Mouse (Mus musculus) forebrain, embryonic 14.5 days (tissue): ENCODE data around the gene Il11ra1. TPM values are rescaled to one million over a fixed set of nuclear protein-coding genes. Genes with fewer than 3 reads are reported as not detected.
A peak's percentile ranks its signal among the peaks of the same experiment; 100 is the strongest.
"Not testable (repeated sequence)": the region's sequence is repeated elsewhere in the genome, so short reads cannot be mapped to it uniquely, and the experiment has no call there.

Source experiments
- ATAC-seq: fragments of 200-750 bp; cut with Nextera tagmentation; 2 replicates; pipeline ENCODE4 v1.8.0; 2017; ENCODE audit warnings: mild to moderate bottlenecking, moderate library complexity
- DNase-seq: peaks from one replicate; pipeline ENCODE4 v3.0.0-alpha.2; 2015; ENCODE audit warnings: low spot score
- H3K27ac ChIP-seq: fragments of 300-500 bp; sonication (generic); 2 replicates; pipeline ENCODE4 v1.5.1; 2014; ENCODE audit warnings: low read depth, mild to moderate bottlenecking, control low read depth, low read length, moderate library complexity
- H3K27me3 ChIP-seq: fragments of 300-500 bp; sonication (generic); replicated peaks from 2 replicates; pipeline ENCODE4 v1.6.1; 2014; ENCODE audit warnings: low read length, control low read depth, mixed read lengths; ENCODE audit not compliant: control insufficient read depth, insufficient read depth
- H3K36me3 ChIP-seq: fragments of 300-500 bp; sonication (generic); 2 replicates; pipeline ENCODE4 v1.6.1; 2014; ENCODE audit warnings: low read length, control low read depth; ENCODE audit not compliant: control insufficient read depth, insufficient read depth
- H3K4me1 ChIP-seq: fragments of 300-500 bp; sonication (generic); 2 replicates; pipeline ENCODE4 v1.6.1; 2014; ENCODE audit warnings: antibody characterized with exemption, low read length, control low read depth; ENCODE audit not compliant: control insufficient read depth, insufficient read depth
- H3K4me2 ChIP-seq: fragments of 300-500 bp; sonication (generic); 2 replicates; pipeline ENCODE4 v1.6.1; 2014; ENCODE audit warnings: mild to moderate bottlenecking, control low read depth, low read length
- H3K4me3 ChIP-seq: fragments of 300-500 bp; sonication (generic); 2 replicates; pipeline ENCODE4 v1.5.1; 2014; ENCODE audit warnings: low read depth, low read length, control low read depth
- H3K9ac ChIP-seq: fragments of 300-500 bp; sonication (generic); 2 replicates; pipeline ENCODE4 v1.6.1; 2014; ENCODE audit warnings: mild to moderate bottlenecking, low read length, control low read depth, moderate library complexity
- H3K9me3 ChIP-seq: fragments of 300-500 bp; sonication (generic); replicated peaks from 2 replicates; pipeline ENCODE4 v1.6.1; 2016; ENCODE audit warnings: low read length, control low read depth, mixed read lengths; ENCODE audit not compliant: control insufficient read depth
- WGBS: fragments of 180-500 bp; shearing (Covaris S2); extraction: QIAGEN DNeasy Blood & Tissue Kit; methylation state at CpG from one replicate; pipeline ENCODE4 v1.1.7; 2014; 5-methylcytosine and 5-hydroxymethylcytosine counted together
- polyA plus RNA-seq: library from polyadenylated mRNA; unstranded; fragments of >200 nt; fragmentation: Nextera tagmentation; extraction: Ambion mirVana; gene quantifications from 2 replicates; pipeline ENCODE4 v1.2.1, GENCODE M21; 2014

Il11ra1 gene
- polyA plus RNA-seq, 1 experiment from 2014 or later, result 24.3 TPM

GRCm38 (mm10) chr4:41759206-41759605, 59.4 kb downstream of the Il11ra1 start:
- Histone ChIP-seq H3K4me2 (no peak overlapping the region), H3K9me3 (no peaks in the 10 kb centered on the region), H3K9ac (no peak overlapping the region), H3K4me1 (peaks cover 22% of the 10 kb centered on the region), H3K27ac (no peak overlapping the region), H3K27me3 (no peaks in the 10 kb centered on the region), H3K4me3 (no peak overlapping the region), H3K36me3 (no peaks in the 10 kb centered on the region)
- WGBS, result 84% methylated on average over 9 of the region's 9 CpGs
- no peak for DNase-seq
- ATAC-seq, result no peak

DNA sequence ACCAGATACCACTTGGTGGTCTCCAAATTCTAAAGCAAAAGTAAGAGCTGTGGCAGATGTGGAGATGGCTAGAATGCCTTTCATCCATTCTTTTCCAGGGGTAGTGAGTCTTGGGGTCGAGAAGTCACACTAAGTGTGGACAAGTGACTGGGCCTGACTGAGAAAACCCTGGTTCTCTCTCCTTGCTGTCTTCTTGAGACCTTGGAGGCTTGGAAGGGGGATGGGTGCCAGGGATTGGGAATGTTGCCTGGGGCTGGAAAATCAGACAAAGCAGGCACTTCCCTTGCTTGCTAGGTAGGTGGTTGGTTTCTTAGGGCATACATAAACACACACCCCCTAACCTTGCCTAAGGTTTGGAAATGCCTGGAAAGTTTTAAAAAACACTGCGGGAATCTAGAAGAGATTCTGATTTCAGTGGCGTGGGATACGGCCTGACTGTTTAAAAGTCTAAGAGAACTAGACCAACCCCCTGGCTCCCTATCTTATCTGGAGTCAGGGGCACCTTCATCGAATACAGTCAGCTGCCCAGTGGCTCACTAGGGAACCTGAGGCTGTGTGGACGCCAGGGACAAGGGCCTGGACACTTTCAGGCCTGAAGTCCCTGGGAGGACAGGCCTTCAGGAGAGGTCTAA, 60.0 kb downstream of the Il11ra1 start:
- Histone ChIP-seq H3K4me3 (peak overlapping the region; percentile 30), H3K4me2 (peak overlapping the region; percentile 47), H3K36me3 (no peaks in the 10 kb centered on the region), H3K9ac (peak overlapping the region; percentile 61), H3K27me3 (no peaks in the 10 kb centered on the region), H3K4me1 (peaks cover 21% of the 10 kb centered on the region), H3K27ac (no peak overlapping the region), H3K9me3 (no peaks in the 10 kb centered on the region)
- 45% methylated on average over 6 of the region's 6 CpGs for WGBS
- DNase-seq, result no peak
- no peak for ATAC-seq

- no peak overlapping the region for H3K27ac ChIP-seq
- WGBS, result under 1% methylated on average over 14 of the region's 15 CpGs
- peaks cover 18% of the 10 kb centered on the region for H3K4me1 ChIP-seq
- no peaks in the 10 kb centered on the region for H3K9me3 ChIP-seq
- ATAC-seq (peak; percentile 73), DNase-seq (peak; percentile 82)
- peak overlapping the region; percentile 61 for H3K9ac ChIP-seq
- no peaks in the 10 kb centered on the region for H3K27me3 ChIP-seq
- H3K36me3 ChIP-seq, result no peaks in the 10 kb centered on the region
- H3K4me3 ChIP-seq, result peak overlapping the region; percentile 30
- peak overlapping the region; percentile 47 for H3K4me2 ChIP-seq
These were observed 60.5 kb downstream of the Il11ra1 start for GRCm38 (mm10) chr4:41760288-41760721.

- Histone ChIP-seq H3K27ac (peak overlapping the region; percentile 9; the same call in 1 of the 2 replicates), H3K27me3 (no peaks in the 10 kb centered on the region), H3K36me3 (no peaks in the 10 kb centered on the region), H3K9ac (peak overlapping the region; percentile 61; the same call in 1 of the 2 replicates), H3K4me2 (peak overlapping the region; percentile 47), H3K4me1 (peaks cover 18% of the 10 kb centered on the region), H3K4me3 (peak overlapping the region; percentile 30), H3K9me3 (no peaks in the 10 kb centered on the region)
- 91% methylated on average over 4 of the region's 4 CpGs for WGBS
- ATAC-seq (no peak), DNase-seq (no peak)
These were observed 61.1 kb downstream of the Il11ra1 start for GRCm38 (mm10) chr4:41760911-41761310.

- Histone ChIP-seq H3K9ac (no peak overlapping the region; the same call in 1 of the 2 replicates), H3K27ac (peak overlapping the region; percentile 9; the same call in 1 of the 2 replicates), H3K27me3 (no peaks in the 10 kb centered on the region), H3K4me1 (peaks cover 18% of the 10 kb centered on the region), H3K9me3 (no peaks in the 10 kb centered on the region), H3K36me3 (no peaks in the 10 kb centered on the region), H3K4me2 (no peak overlapping the region), H3K4me3 (no peak overlapping the region)
- DNase-seq (no peak), ATAC-seq (no peak)
These were observed 61.9 kb downstream of the Il11ra1 start for GRCm38 (mm10) chr4:41761680-41762079.

GRCm38 (mm10) chr4:41762099-41762687, 62.4 kb downstream of the Il11ra1 start:
- ATAC-seq (peak; percentile 13; the same call in 1 of the 2 replicates), DNase-seq (no peak)
- no peaks in the 10 kb centered on the region for H3K36me3 ChIP-seq
- WGBS, result 43% methylated on average over 8 of the region's 8 CpGs
- no peak overlapping the region for H3K4me3 ChIP-seq
- H3K9ac ChIP-seq, result no peak overlapping the region; the same call in 1 of the 2 replicates
- H3K9me3 ChIP-seq, result no peaks in the 10 kb centered on the region
- no peak overlapping the region for H3K4me2 ChIP-seq
- H3K4me1 ChIP-seq, result peaks cover 18% of the 10 kb centered on the region
- no peaks in the 10 kb centered on the region for H3K27me3 ChIP-seq
- no peak overlapping the region; the same call in 1 of the 2 replicates for H3K27ac ChIP-seq

DNA sequence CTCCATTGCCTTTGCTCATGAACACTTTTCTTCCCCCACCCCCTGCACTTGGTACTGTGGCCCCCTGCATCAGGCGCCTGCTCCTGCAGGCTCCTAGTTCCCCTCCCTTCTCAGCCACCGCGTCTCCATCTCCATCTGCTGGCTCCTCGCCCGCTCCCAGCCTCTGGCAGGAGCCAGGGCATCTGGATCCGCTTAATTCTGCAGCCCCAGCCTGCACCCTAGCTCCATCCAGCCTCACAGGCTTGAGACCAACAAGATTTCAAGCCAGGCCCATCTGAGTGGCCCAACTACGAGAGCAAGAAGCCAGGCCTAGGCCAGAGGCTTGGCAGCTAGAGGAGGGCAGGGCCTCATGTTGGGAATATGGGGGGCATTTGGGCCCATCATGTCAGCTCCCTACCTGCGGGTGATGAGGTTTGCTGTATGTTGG, 62.9 kb downstream of the Il11ra1 start:
- H3K27ac ChIP-seq, result not testable (repeated sequence)

GRCm38 (mm10) chr4:41763176-41763575, 63.4 kb downstream of the Il11ra1 start:
- ATAC-seq, H3K27ac ChIP-seq, H3K4me3 ChIP-seq, DNase-seq, H3K9me3 ChIP-seq, H3K9ac ChIP-seq, H3K4me2 ChIP-seq, H3K36me3 ChIP-seq, H3K27me3 ChIP-seq: not testable (repeated sequence)
- peaks cover 18% of the 10 kb centered on the region for H3K4me1 ChIP-seq
- 73% methylated on average over 3 of the region's 6 CpGs for WGBS

More for the DNA sequence above, 62.9 kb downstream of the Il11ra1 start:
- not testable (repeated sequence) for ATAC-seq, H3K9me3 ChIP-seq, H3K36me3 ChIP-seq, H3K27me3 ChIP-seq, H3K4me3 ChIP-seq, H3K4me2 ChIP-seq, H3K9ac ChIP-seq
- peak; percentile 37 for DNase-seq
- H3K4me1 ChIP-seq, result peaks cover 18% of the 10 kb centered on the region
- 39% methylated on average over 8 of the region's 8 CpGs for WGBS

DNA sequence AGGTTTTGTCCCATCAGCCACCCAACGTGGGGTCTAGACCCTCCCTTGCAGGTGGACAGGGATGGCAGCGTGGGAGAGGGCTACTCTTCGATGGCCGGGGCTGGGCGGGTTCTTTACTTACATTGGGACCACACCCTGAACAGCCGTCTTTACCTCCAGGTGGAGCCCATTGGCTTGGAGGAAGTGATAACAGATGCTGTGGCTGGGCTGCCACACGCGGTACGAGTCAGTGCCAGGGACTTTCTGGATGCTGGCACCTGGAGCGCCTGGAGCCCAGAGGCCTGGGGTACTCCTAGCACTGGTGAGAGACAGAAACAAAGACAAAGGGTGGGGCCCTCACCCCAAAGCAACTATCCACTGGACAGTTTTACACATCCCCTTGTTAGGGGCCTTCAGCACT, 67.5 kb downstream of the Il11ra1 start:
- WGBS, result 82% methylated on average over 10 of the region's 10 CpGs
- not testable (repeated sequence) for H3K4me1 ChIP-seq, H3K4me3 ChIP-seq, H3K27ac ChIP-seq, H3K9ac ChIP-seq, H3K4me2 ChIP-seq, ATAC-seq, DNase-seq, H3K36me3 ChIP-seq, H3K9me3 ChIP-seq, H3K27me3 ChIP-seq
